Mouse (Mus musculus) limb, embryonic 12.5 days (tissue): ENCODE measurements around the gene Clca4b. TPM values are rescaled to one million over a fixed set of nuclear protein-coding genes. Genes with fewer than 3 reads are reported as not detected.
"Not testable (repeated sequence)": the region's sequence is repeated elsewhere in the genome, so short reads cannot be mapped to it uniquely, and the experiment has no call there.

ENCODE experiments used
- ATAC-seq: fragments of 200-750 bp; cut with Nextera tagmentation; 2 replicates; pipeline ENCODE4 v1.8.0; 2017; ENCODE audit warnings: low read depth, moderate TSS enrichment; ENCODE audit not compliant: insufficient number of reproducible peaks, insufficient read depth, low FRiP score, low TSS enrichment
- H3K27ac ChIP-seq: fragments of 300-500 bp; sonication (generic); 2 replicates; pipeline ENCODE4 v1.5.1; 2016; ENCODE audit warnings: mild to moderate bottlenecking, moderate library complexity
- H3K27me3 ChIP-seq: fragments of 300-500 bp; sonication (generic); 2 replicates; pipeline ENCODE4 v1.6.1; 2016; ENCODE audit warnings: mild to moderate bottlenecking, moderate library complexity
- H3K36me3 ChIP-seq: fragments of 300-500 bp; sonication (generic); 2 replicates; pipeline ENCODE4 v1.6.1; 2016; ENCODE audit warnings: mild to moderate bottlenecking, moderate library complexity
- H3K4me1 ChIP-seq: fragments of 300-500 bp; sonication (generic); replicated peaks from 2 replicates; pipeline ENCODE4 v1.6.1; 2016
- H3K4me2 ChIP-seq: fragments of 300-500 bp; sonication (generic); 2 replicates; pipeline ENCODE4 v1.6.1; 2016; ENCODE audit warnings: mild to moderate bottlenecking, moderate library complexity
- H3K4me3 ChIP-seq: fragments of 300-500 bp; sonication (generic); replicated peaks from 2 replicates; pipeline ENCODE4 v1.5.1; 2016; ENCODE audit warnings: mild to moderate bottlenecking
- H3K9ac ChIP-seq: fragments of 300-500 bp; sonication (generic); replicated peaks from 2 replicates; pipeline ENCODE4 v1.6.1; 2016; ENCODE audit warnings: mild to moderate bottlenecking, moderate library complexity
- H3K9me3 ChIP-seq: fragments of 300-500 bp; sonication (generic); 2 replicates; pipeline ENCODE4 v1.6.1; 2016; ENCODE audit warnings: mild to moderate bottlenecking, moderate library complexity
- WGBS: fragments of 180-500 bp; shearing (Covaris S2); methylation state at CpG from one replicate; pipeline ENCODE4 v1.1.7; 2016; 5-methylcytosine and 5-hydroxymethylcytosine counted together
- polyA plus RNA-seq: library from polyadenylated mRNA; unstranded; fragments of >200 nt; fragmentation: Nextera tagmentation; extraction: Ambion mirVana; gene quantifications from 2 replicates; pipeline ENCODE4 v1.2.1, GENCODE M21; 2016

Clca4b gene
- not detected in 2 replicates for polyA plus RNA-seq

- no peak within 1 kb of the TSS for H3K4me3 ChIP-seq
- no peak within 1 kb of the TSS for H3K4me2 ChIP-seq
- no peaks in the 10 kb centered on the region for H3K9me3 ChIP-seq
- ATAC-seq = no peak
- no peaks in the 10 kb centered on the region for H3K4me1 ChIP-seq
- H3K36me3 ChIP-seq = no peaks in the 10 kb centered on the region
- H3K9ac ChIP-seq = no peak within 1 kb of the TSS
- H3K27me3 ChIP-seq = no peaks in the 10 kb centered on the region
- no peak within 1 kb of the TSS for H3K27ac ChIP-seq
Observed at GRCm38 (mm10) chr3:144932335-144932734, at the start of gene Clca4b. Gene Clca4b, minus strand, starts transcription at chr3:144932529.

- H3K9ac ChIP-seq = no peak overlapping the region
- H3K4me2 ChIP-seq = no peak overlapping the region
- H3K36me3 ChIP-seq = no peaks in the 10 kb centered on the region
- H3K4me3 ChIP-seq = no peak overlapping the region
- no peak overlapping the region for H3K27ac ChIP-seq
- 87% methylated on average over 6 of the region's 6 CpGs for WGBS
- no peaks in the 10 kb centered on the region for H3K4me1 ChIP-seq
- H3K9me3 ChIP-seq = no peaks in the 10 kb centered on the region
- no peak for ATAC-seq
- no peaks in the 10 kb centered on the region for H3K27me3 ChIP-seq
Observed at GRCm38 (mm10) chr3:144980551-144980950, 48.2 kb upstream of the Clca4b start.

GRCm38 (mm10) chr3:144977631-144978030, 45.3 kb upstream of the Clca4b start:
- H3K27me3 ChIP-seq = no peaks in the 10 kb centered on the region
- 58% methylated on average over 4 of the region's 4 CpGs for WGBS
- no peak for ATAC-seq
- H3K9me3 ChIP-seq = no peaks in the 10 kb centered on the region
- no peaks in the 10 kb centered on the region for H3K4me1 ChIP-seq
- no peak overlapping the region for H3K4me2 ChIP-seq
- H3K36me3 ChIP-seq = no peaks in the 10 kb centered on the region
- no peak overlapping the region for H3K9ac ChIP-seq
- no peak overlapping the region for H3K27ac ChIP-seq
- H3K4me3 ChIP-seq = no peak overlapping the region

GRCm38 (mm10) chr3:144976091-144976490, 43.8 kb upstream of the Clca4b start:
- H3K9ac ChIP-seq = no peak overlapping the region
- no peak overlapping the region for H3K27ac ChIP-seq
- no peak for ATAC-seq
- 70% methylated on average over 1 of the region's 1 CpGs for WGBS
- H3K4me3 ChIP-seq = no peak overlapping the region
- H3K36me3 ChIP-seq = no peaks in the 10 kb centered on the region
- H3K4me1 ChIP-seq = no peaks in the 10 kb centered on the region
- no peaks in the 10 kb centered on the region for H3K27me3 ChIP-seq
- no peak overlapping the region for H3K4me2 ChIP-seq
- H3K9me3 ChIP-seq = no peaks in the 10 kb centered on the region

- Histone ChIP-seq H3K4me3 (no peak within 1 kb of the TSS), H3K9ac (no peak within 1 kb of the TSS), H3K9me3 (no peaks in the 10 kb centered on the region), H3K27ac (no peak within 1 kb of the TSS), H3K4me1 (no peaks in the 10 kb centered on the region), H3K4me2 (no peak within 1 kb of the TSS), H3K36me3 (no peaks in the 10 kb centered on the region), H3K27me3 (no peaks in the 10 kb centered on the region)
- no peak for ATAC-seq
Observed at GRCm38 (mm10) chr3:144974945-144975344, 42.6 kb upstream of the Clca4b start, which contains the start of gene Clca4a. Gene Clca4a, minus strand, starts transcription at chr3:144975045.

- WGBS = 87% methylated on average over 9 of the region's 9 CpGs
- Histone ChIP-seq H3K4me3 (no peak overlapping the region), H3K9ac (no peak overlapping the region), H3K36me3 (no peaks in the 10 kb centered on the region), H3K4me2 (no peak overlapping the region), H3K4me1 (no peaks in the 10 kb centered on the region), H3K27me3 (no peaks in the 10 kb centered on the region), H3K9me3 (no peaks in the 10 kb centered on the region), H3K27ac (no peak overlapping the region)
- ATAC-seq = no peak
Observed at GRCm38 (mm10) chr3:144971553-144972270, 39.4 kb upstream of the Clca4b start.

GRCm38 (mm10) chr3:144969755-144970154, 37.4 kb upstream of the Clca4b start:
- 71% methylated on average over 1 of the region's 1 CpGs for whole genome bisulfite sequencing
- Histone ChIP-seq H3K27me3 (no peaks in the 10 kb centered on the region), H3K36me3 (no peaks in the 10 kb centered on the region), H3K4me1 (no peaks in the 10 kb centered on the region), H3K27ac (no peak overlapping the region), H3K4me3 (no peak overlapping the region), H3K9ac (no peak overlapping the region), H3K4me2 (no peak overlapping the region), H3K9me3 (no peaks in the 10 kb centered on the region)
- no peak for ATAC-seq

GRCm38 (mm10) chr3:144966074-144966473, 33.7 kb upstream of the Clca4b start:
- no peak overlapping the region for H3K4me2 ChIP-seq
- no peak overlapping the region for H3K9ac ChIP-seq
- no peaks in the 10 kb centered on the region for H3K9me3 ChIP-seq
- H3K4me3 ChIP-seq = no peak overlapping the region
- no peaks in the 10 kb centered on the region for H3K36me3 ChIP-seq
- H3K27ac ChIP-seq = no peak overlapping the region
- H3K27me3 ChIP-seq = no peaks in the 10 kb centered on the region
- H3K4me1 ChIP-seq = no peaks in the 10 kb centered on the region
- WGBS = 32% methylated on average over 4 of the region's 4 CpGs
- ATAC-seq = no peak

- Histone ChIP-seq H3K9ac (no peak overlapping the region), H3K27me3 (no peaks in the 10 kb centered on the region), H3K36me3 (no peaks in the 10 kb centered on the region), H3K27ac (no peak overlapping the region), H3K4me3 (no peak overlapping the region), H3K9me3 (no peaks in the 10 kb centered on the region), H3K4me1 (no peaks in the 10 kb centered on the region), H3K4me2 (no peak overlapping the region)
- WGBS = 80% methylated on average over 4 of the region's 4 CpGs
- ATAC-seq = no peak
Observed at GRCm38 (mm10) chr3:144950829-144951228, 18.5 kb upstream of the Clca4b start.

- H3K9me3 ChIP-seq, H3K4me1 ChIP-seq, H3K27ac ChIP-seq, ATAC-seq, H3K4me3 ChIP-seq, H3K4me2 ChIP-seq, H3K9ac ChIP-seq, H3K27me3 ChIP-seq, H3K36me3 ChIP-seq: not testable (repeated sequence)
- 24% methylated on average over 5 of the region's 5 CpGs for WGBS
Observed at GRCm38 (mm10) chr3:144947376-144947775, 15.0 kb upstream of the Clca4b start.

GRCm38 (mm10) chr3:144933625-144934024, 1.3 kb upstream of the Clca4b start:
- H3K4me3 ChIP-seq, H3K9ac ChIP-seq, H3K4me1 ChIP-seq, H3K27me3 ChIP-seq, H3K36me3 ChIP-seq, H3K9me3 ChIP-seq, H3K4me2 ChIP-seq, ATAC-seq, H3K27ac ChIP-seq: not testable (repeated sequence)

- no peaks in the 10 kb centered on the region for H3K9me3 ChIP-seq
- no peak overlapping the region for H3K27ac ChIP-seq
- 95% methylated on average over 1 of the region's 1 CpGs for WGBS
- H3K4me3 ChIP-seq = no peak overlapping the region
- no peaks in the 10 kb centered on the region for H3K36me3 ChIP-seq
- H3K9ac ChIP-seq = no peak overlapping the region
- H3K4me1 ChIP-seq = no peaks in the 10 kb centered on the region
- ATAC-seq = no peak
- H3K27me3 ChIP-seq = no peaks in the 10 kb centered on the region
- H3K4me2 ChIP-seq = no peak overlapping the region
Observed at GRCm38 (mm10) chr3:144933011-144933491, 722 bp upstream of the Clca4b start.
